Mouse (Mus musculus) cerebellum, postnatal 14 days (tissue): ENCODE measurements at regions not wholly inside any gene's neighbourhood (a gene's known extent, or its start where the extent isn't known, plus 50 kb on each side); places are given as distances from the start of the nearest gene placed in this dataset.
"Not testable (repeated sequence)": the region's sequence is repeated elsewhere in the genome, so short reads cannot be mapped to it uniquely, and the experiment has no call there.

Experiments used
- DNase-seq, 2 experiments: peaks; one replicate each; pipeline ENCODE4 v3.0.0; 2021; ENCODE audit warnings: mixed read lengths in 2 of 2

GRCm38 (mm10) chr1:98665584-98665983, 244.7 kb downstream of the Slco6d1 start:
- no peak for DNase-seq

GRCm38 (mm10) chr1:98667426-98667825, 246.5 kb downstream of the Slco6d1 start:
- not testable (repeated sequence) for DNase-seq

GRCm38 (mm10) chr1:98667887-98668286, 247.0 kb downstream of the Slco6d1 start:
- DNase-seq = peak in 1 of 2 experiments; percentile 4

GRCm38 (mm10) chr1:98668595-98668994, 247.7 kb downstream of the Slco6d1 start:
- DNase-seq = no peak

- no peak for DNase-seq
Observed at GRCm38 (mm10) chr1:98678686-98679085, 257.8 kb downstream of the Slco6d1 start.

- DNase-seq = no peak
Observed at GRCm38 (mm10) chr1:98713809-98714208, 292.9 kb downstream of the Slco6d1 start.

GRCm38 (mm10) chr1:98714307-98714706, 293.4 kb downstream of the Slco6d1 start:
- DNase-seq = no peak

- no peak for DNase-seq
Observed at GRCm38 (mm10) chr1:98720595-98720994, 299.7 kb downstream of the Slco6d1 start.

- DNase-seq = no peak
Observed at GRCm38 (mm10) chr1:98727354-98728015, 306.6 kb downstream of the Slco6d1 start.

GRCm38 (mm10) chr1:98748886-98749285, 328.0 kb downstream of the Slco6d1 start:
- DNase-seq = peak; percentile 47 to 50

GRCm38 (mm10) chr1:98788528-98788927, 367.6 kb downstream of the Slco6d1 start:
- no peak for DNase-seq

- no peak for DNase-seq
Observed at GRCm38 (mm10) chr1:98793320-98793719, 372.4 kb downstream of the Slco6d1 start.

- DNase-seq = no peak
Observed at GRCm38 (mm10) chr1:98812543-98812942, 391.6 kb downstream of the Slco6d1 start.

- no peak for DNase-seq
Observed at GRCm38 (mm10) chr1:98813990-98814389, 393.1 kb downstream of the Slco6d1 start.

GRCm38 (mm10) chr1:98818076-98818475, 397.2 kb downstream of the Slco6d1 start:
- no peak for DNase-seq

- DNase-seq = no peak
Observed at GRCm38 (mm10) chr1:98860236-98860635, 439.3 kb downstream of the Slco6d1 start.

- DNase-seq = no peak
Observed at GRCm38 (mm10) chr1:98906260-98906659, 485.3 kb downstream of the Slco6d1 start.

GRCm38 (mm10) chr1:98923043-98923442, 502.1 kb downstream of the Slco6d1 start:
- no peak for DNase-seq

- no peak for DNase-seq
Observed at GRCm38 (mm10) chr1:98924933-98925332, 504.0 kb downstream of the Slco6d1 start.

GRCm38 (mm10) chr1:98930926-98931325, 510.0 kb downstream of the Slco6d1 start:
- no peak for DNase-seq

- DNase-seq = no peak
Observed at GRCm38 (mm10) chr1:98932239-98932638, 511.3 kb downstream of the Slco6d1 start.

- DNase-seq = no peak
Observed at GRCm38 (mm10) chr1:98977686-98978085, 556.8 kb downstream of the Slco6d1 start.
